Mouse (Mus musculus): ENCODE measurements around the gene Slc35f5. TPM values are rescaled to one million over a fixed set of nuclear protein-coding genes. Genes with fewer than 3 reads are reported as not detected.
A peak's percentile ranks its signal among the peaks of the same experiment; 100 is the strongest.
"Not testable (repeated sequence)": the region's sequence is repeated elsewhere in the genome, so short reads cannot be mapped to it uniquely, and the experiment has no call there.

Slc35f5 gene
- total and polyA plus RNA-seq, 2 experiments from 2014 or later, result 17.6 to 34.8 TPM

DNA sequence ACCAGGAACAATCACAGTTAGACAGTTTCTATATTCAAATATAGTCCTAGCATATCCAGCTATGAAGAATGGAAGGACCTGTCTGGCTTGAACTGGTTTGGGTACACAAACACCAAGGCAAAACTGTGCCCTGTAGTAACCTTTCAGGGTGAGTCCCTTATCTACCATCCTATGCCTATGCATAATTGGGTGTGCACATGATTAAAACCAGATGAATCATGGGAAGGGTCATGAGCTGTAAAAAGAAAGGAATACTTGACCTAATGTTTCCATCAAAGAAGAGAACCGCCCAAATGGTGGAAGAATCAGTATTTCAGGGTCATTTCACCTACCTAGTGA, 33.8 kb upstream of the Slc35f5 start:
- H3K36me3 ChIP-seq (ENCODE audit: insufficient read depth, low read length), result no peaks in the 10 kb centered on the region
- H3K9ac ChIP-seq (replicated peaks; ENCODE audit: low read length, poor library complexity, severe bottlenecking), result no peak overlapping the region
- no peak for DNase-seq (ENCODE audit: low spot score)
- no peaks in the 10 kb centered on the region for H3K27me3 ChIP-seq (ENCODE audit: insufficient read depth, low read length)
- H3K4me2 ChIP-seq (ENCODE audit: low read depth, low read length, poor library complexity, severe bottlenecking), result no peak overlapping the region
- H3K4me3 ChIP-seq (ENCODE audit: low read depth, low read length), result no peak overlapping the region
- H3K9me3 ChIP-seq (ENCODE audit: low read length), result no peaks in the 10 kb centered on the region
- ATAC-seq (ENCODE audit: low FRiP score), result no peak
- 86% methylated on average over 1 of the region's 1 CpGs for WGBS
- TF ChIP-seq CTCF (IDR thresholded peaks at IDR 0.05), result no peak
- H3K27ac ChIP-seq (ENCODE audit: low read depth, low read length), result no peak overlapping the region
- H3K4me1 ChIP-seq (ENCODE audit: insufficient read depth, low read length), result no peaks in the 10 kb centered on the region

DNA sequence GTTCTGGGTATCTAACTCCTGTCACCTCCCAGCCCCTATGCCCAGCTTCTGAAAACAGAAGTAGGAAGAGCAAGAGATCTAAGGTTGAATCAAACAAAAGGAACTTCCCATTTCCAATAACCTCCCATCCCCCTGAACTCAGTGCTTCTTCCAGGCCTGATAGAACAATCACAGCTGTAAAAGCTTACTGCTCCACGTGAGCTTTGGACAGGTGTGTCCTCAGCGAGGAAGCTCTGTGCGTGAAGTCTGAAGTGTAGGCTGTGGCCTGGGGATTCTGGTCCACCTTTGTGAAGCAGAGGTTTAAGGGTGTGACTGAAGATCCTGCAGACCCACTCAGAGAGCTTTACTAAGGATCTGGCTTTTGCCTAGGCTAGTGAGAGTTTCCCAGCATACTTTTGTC, 33.0 kb upstream of the Slc35f5 start:
- no peaks in the 10 kb centered on the region for H3K36me3 ChIP-seq (ENCODE audit: insufficient read depth, low read length)
- H3K4me3 ChIP-seq (ENCODE audit: low read depth, low read length), result no peak overlapping the region
- 85% methylated on average over 3 of the region's 3 CpGs for WGBS
- H3K27ac ChIP-seq (ENCODE audit: low read depth, low read length), result no peak overlapping the region
- no peak overlapping the region for H3K4me2 ChIP-seq (ENCODE audit: low read depth, low read length, poor library complexity, severe bottlenecking)
- TF ChIP-seq CTCF (IDR thresholded peaks at IDR 0.05), result no peak
- no peaks in the 10 kb centered on the region for H3K27me3 ChIP-seq (ENCODE audit: insufficient read depth, low read length)
- DNase-seq (ENCODE audit: low spot score), result no peak
- ATAC-seq (ENCODE audit: low FRiP score), result no peak
- no peaks in the 10 kb centered on the region for H3K9me3 ChIP-seq (ENCODE audit: low read length)
- H3K4me1 ChIP-seq (ENCODE audit: insufficient read depth, low read length), result no peaks in the 10 kb centered on the region
- no peak overlapping the region for H3K9ac ChIP-seq (replicated peaks; ENCODE audit: low read length, poor library complexity, severe bottlenecking)

DNA sequence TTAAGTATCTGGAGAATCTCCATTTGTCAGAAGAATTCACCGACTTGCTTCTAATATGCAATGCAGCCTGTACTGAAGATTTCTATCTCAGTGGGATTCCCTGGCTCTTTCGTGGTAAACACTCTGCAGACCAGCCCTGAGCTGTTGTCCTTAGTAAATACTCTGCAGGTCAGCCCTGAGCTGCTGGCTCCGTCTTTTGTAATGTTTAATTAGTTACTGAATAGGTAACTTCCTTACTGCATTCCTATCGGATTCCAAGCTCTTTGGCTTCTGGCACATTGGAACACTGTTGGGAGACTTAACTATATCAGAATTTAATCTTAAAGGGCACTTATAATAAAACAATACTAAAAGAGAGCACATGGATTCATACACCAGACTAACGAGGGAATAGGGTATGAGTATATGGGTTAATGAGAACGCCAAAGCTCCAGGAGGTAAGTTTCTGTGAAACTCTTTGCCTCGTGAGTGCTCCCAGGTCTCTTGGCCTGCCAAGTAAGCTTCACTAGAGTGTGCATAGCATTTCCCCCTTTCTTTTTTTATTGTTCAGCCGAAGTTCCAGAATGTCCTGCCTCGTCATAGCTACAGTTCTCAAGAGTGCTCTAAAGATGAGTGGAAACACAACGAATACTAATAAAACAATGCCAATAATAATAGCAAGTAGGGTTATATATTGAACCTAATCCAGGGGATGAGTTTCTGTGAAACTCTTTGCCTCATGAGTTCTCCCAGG, 27.0 kb upstream of the Slc35f5 start:
- not testable (repeated sequence) for H3K36me3 ChIP-seq (ENCODE audit: insufficient read depth, low read length); ATAC-seq (ENCODE audit: low FRiP score)
- WGBS, result 70% methylated on average over 10 of the region's 10 CpGs

DNA sequence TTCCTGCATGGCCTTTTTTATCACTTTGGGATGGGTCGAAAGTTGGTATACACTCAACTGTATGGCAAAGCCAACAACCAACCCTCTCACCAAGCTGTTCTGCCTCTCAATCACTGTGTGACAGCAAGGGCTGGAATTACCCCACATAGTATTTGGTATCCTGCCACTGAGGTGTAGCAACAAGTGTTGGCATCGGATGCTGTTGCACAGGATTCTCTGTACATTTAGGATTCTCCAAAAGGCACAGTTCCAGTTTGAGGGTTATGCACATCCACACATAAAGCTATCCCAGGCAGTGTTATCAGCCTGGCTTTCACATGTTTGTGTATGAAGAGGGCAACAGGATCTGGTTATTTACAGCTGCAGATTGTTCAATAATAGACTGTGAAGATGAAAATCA, 23.3 kb upstream of the Slc35f5 start:
- no peak for TF ChIP-seq CTCF (IDR thresholded peaks at IDR 0.05)
- no peaks in the 10 kb centered on the region for H3K36me3 ChIP-seq (ENCODE audit: insufficient read depth, low read length)
- H3K9me3 ChIP-seq (ENCODE audit: low read length), result no peaks in the 10 kb centered on the region
- 93% methylated on average over 2 of the region's 2 CpGs for WGBS
- DNase-seq (ENCODE audit: low spot score) (no peak), ATAC-seq (ENCODE audit: low FRiP score) (no peak)
- no peaks in the 10 kb centered on the region for H3K4me1 ChIP-seq (ENCODE audit: insufficient read depth, low read length)
- no peak overlapping the region for H3K9ac ChIP-seq (replicated peaks; ENCODE audit: low read length, poor library complexity, severe bottlenecking)
- no peak overlapping the region for H3K27ac ChIP-seq (ENCODE audit: low read depth, low read length)
- H3K4me3 ChIP-seq (ENCODE audit: low read depth, low read length), result no peak overlapping the region
- no peak overlapping the region for H3K4me2 ChIP-seq (ENCODE audit: low read depth, low read length, poor library complexity, severe bottlenecking)
- H3K27me3 ChIP-seq (ENCODE audit: insufficient read depth, low read length), result no peaks in the 10 kb centered on the region

More for the DNA sequence above, 27.0 kb upstream of the Slc35f5 start:
- not testable (repeated sequence) for H3K4me2 ChIP-seq (ENCODE audit: low read depth, low read length, poor library complexity, severe bottlenecking); H3K9me3 ChIP-seq (ENCODE audit: low read length); H3K9ac ChIP-seq (replicated peaks; ENCODE audit: low read length, poor library complexity, severe bottlenecking); H3K27me3 ChIP-seq (ENCODE audit: insufficient read depth, low read length); H3K27ac ChIP-seq (ENCODE audit: low read depth, low read length); H3K4me1 ChIP-seq (ENCODE audit: insufficient read depth, low read length); H3K4me3 ChIP-seq (ENCODE audit: low read depth, low read length); DNase-seq (ENCODE audit: low spot score)

DNA sequence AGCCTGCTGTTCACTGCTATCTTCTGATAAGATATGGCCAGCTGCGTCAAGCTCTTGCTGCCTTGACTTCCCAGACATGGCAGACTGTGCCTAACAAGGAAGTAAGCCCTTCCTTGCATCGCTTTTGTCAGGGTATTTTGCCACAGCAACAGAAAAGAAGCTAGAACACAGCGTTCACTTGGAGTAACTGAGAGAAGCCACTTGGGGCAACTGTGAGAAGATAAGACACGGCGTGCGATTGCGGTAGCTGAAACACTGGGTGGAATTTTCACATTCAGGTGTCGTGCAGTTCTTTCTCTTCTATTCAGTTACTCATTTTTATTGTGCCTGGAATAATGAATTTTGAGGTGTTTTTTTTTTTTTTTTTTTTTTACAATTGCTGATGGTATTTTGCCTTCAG, 22.6 kb upstream of the Slc35f5 start:
- Histone ChIP-seq H3K36me3 (ENCODE audit: insufficient read depth, low read length) (no peaks in the 10 kb centered on the region), H3K4me2 (ENCODE audit: low read depth, low read length, poor library complexity, severe bottlenecking) (no peak overlapping the region), H3K4me1 (ENCODE audit: insufficient read depth, low read length) (no peaks in the 10 kb centered on the region), H3K9me3 (ENCODE audit: low read length) (no peaks in the 10 kb centered on the region), H3K4me3 (ENCODE audit: low read depth, low read length) (no peak overlapping the region), H3K9ac (replicated peaks; ENCODE audit: low read length, poor library complexity, severe bottlenecking) (no peak overlapping the region), H3K27ac (ENCODE audit: low read depth, low read length) (no peak overlapping the region), H3K27me3 (ENCODE audit: insufficient read depth, low read length) (no peaks in the 10 kb centered on the region)
- ATAC-seq (ENCODE audit: low FRiP score) (no peak), DNase-seq (ENCODE audit: low spot score) (peak; percentile 14)
- 80% methylated on average over 8 of the region's 8 CpGs for WGBS
- no peak for TF ChIP-seq CTCF (IDR thresholded peaks at IDR 0.05)

DNA sequence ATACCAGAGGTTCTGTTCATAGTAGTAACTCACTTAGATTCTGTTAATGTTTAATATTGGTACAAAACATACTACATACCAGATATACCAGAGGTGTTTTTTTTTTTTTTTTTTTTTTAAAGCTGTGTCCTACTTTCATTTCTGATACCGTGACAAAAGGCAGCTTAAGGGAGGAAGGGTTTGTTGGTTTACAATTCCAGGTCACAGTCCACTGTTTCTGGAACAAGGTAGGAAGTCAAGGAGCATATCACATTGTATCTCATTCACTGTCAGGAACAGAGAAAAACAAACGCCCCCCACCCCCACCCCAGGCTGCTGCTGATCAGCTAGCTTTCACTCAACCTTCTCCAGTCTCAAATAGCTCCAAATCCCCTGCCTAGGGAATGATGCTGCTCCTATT, 21.1 kb upstream of the Slc35f5 start:
- Histone ChIP-seq H3K4me3 (ENCODE audit: low read depth, low read length) (no peak overlapping the region), H3K27ac (ENCODE audit: low read depth, low read length) (no peak overlapping the region), H3K4me1 (ENCODE audit: insufficient read depth, low read length) (no peaks in the 10 kb centered on the region), H3K36me3 (ENCODE audit: insufficient read depth, low read length) (no peaks in the 10 kb centered on the region), H3K4me2 (ENCODE audit: low read depth, low read length, poor library complexity, severe bottlenecking) (no peak overlapping the region), H3K9ac (replicated peaks; ENCODE audit: low read length, poor library complexity, severe bottlenecking) (no peak overlapping the region), H3K27me3 (ENCODE audit: insufficient read depth, low read length) (no peaks in the 10 kb centered on the region), H3K9me3 (ENCODE audit: low read length) (no peaks in the 10 kb centered on the region)
- DNase-seq (ENCODE audit: low spot score) (no peak), ATAC-seq (ENCODE audit: low FRiP score) (no peak)
- WGBS, result 75% methylated on average over 2 of the region's 2 CpGs
- no peak for TF ChIP-seq CTCF (IDR thresholded peaks at IDR 0.05)
